Mouse (Mus musculus): ENCODE data around the gene Cnot10. TPM values are rescaled to one million over a fixed set of nuclear protein-coding genes. Genes with fewer than 3 reads are reported as not detected.

The Cnot10 gene
- polyA plus RNA-seq, 1 experiment: 9.6 TPM

GRCm38 (mm10) chr9:114563761-114564606 lies 76.0 kb downstream of the Cnot10 start, which contains the start of gene Trim71:
Gene Trim71 (minus strand): TSS chr9:114564369.
- H3K4me1 ChIP-seq: peaks cover 27% of the 10 kb centered on the region
- no peaks in the 10 kb centered on the region for H3K36me3 ChIP-seq (replicated peaks; ENCODE audit: low read length)
- TF ChIP-seq GATA1 (IDR thresholded peaks at IDR 0.05; ENCODE audit: borderline replicate concordance, low read length): no peak
- TF ChIP-seq FLI1 (IDR thresholded peaks at IDR 0.05; ENCODE audit: low read length): no peak
- H3K27me3 ChIP-seq (replicated peaks): peaks cover 90% of the 10 kb centered on the region
- peaks cover 16% of the 10 kb centered on the region for H3K9me3 ChIP-seq
- H3K4me3 ChIP-seq (replicated peaks): peak within 1 kb of the TSS; percentile 85

- peaks cover 27% of the 10 kb centered on the region for H3K4me1 ChIP-seq
- peaks cover 93% of the 10 kb centered on the region for H3K27me3 ChIP-seq (replicated peaks)
- peaks cover 16% of the 10 kb centered on the region for H3K9me3 ChIP-seq
These were observed 76.8 kb downstream of the Cnot10 start for GRCm38 (mm10) chr9:114562919-114563751.

GRCm38 (mm10) chr9:114562031-114562918 lies 77.7 kb downstream of the Cnot10 start:
- peak overlapping the region; percentile 56 for H3K4me3 ChIP-seq (replicated peaks)
- H3K9me3 ChIP-seq: peaks cover 10% of the 10 kb centered on the region
- H3K27me3 ChIP-seq (replicated peaks): peaks cover 95% of the 10 kb centered on the region
- TF ChIP-seq GATA1 (IDR thresholded peaks at IDR 0.05; ENCODE audit: borderline replicate concordance, low read length): no peak
- TF ChIP-seq FLI1 (IDR thresholded peaks at IDR 0.05; ENCODE audit: low read length): no peak
- peaks cover 27% of the 10 kb centered on the region for H3K4me1 ChIP-seq
- H3K36me3 ChIP-seq (replicated peaks; ENCODE audit: low read length): no peaks in the 10 kb centered on the region

More at GRCm38 (mm10) chr9:114562919-114563751, 76.8 kb downstream of the Cnot10 start:
- peak overlapping the region; percentile 85 for H3K4me3 ChIP-seq (replicated peaks)
- TF ChIP-seq GATA1 (IDR thresholded peaks at IDR 0.05; ENCODE audit: borderline replicate concordance, low read length) (no peak), FLI1 (IDR thresholded peaks at IDR 0.05; ENCODE audit: low read length) (no peak)
- H3K36me3 ChIP-seq (replicated peaks; ENCODE audit: low read length): no peaks in the 10 kb centered on the region

DNA sequence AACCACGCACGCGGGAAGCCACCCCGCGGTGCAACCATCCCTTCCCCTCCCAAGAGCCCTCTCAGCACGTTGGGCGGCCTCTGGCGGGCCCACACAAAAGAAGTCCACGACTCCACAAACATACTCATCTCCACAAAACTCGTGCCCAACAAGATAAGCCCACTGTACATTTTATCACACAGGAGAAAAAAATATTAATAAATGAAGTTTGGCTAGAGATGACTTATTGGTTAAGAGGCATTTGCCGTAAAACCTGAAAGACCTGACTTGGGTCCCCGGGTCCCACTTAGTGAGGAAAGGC lies 78.4 kb downstream of the Cnot10 start:
- TF ChIP-seq FLI1 (IDR thresholded peaks at IDR 0.05; ENCODE audit: low read length): no peak
- no peak for TF ChIP-seq GATA1 (IDR thresholded peaks at IDR 0.05; ENCODE audit: borderline replicate concordance, low read length)
- no peaks in the 10 kb centered on the region for H3K36me3 ChIP-seq (replicated peaks; ENCODE audit: low read length)
- peaks cover 5% of the 10 kb centered on the region for H3K9me3 ChIP-seq
- peaks cover 27% of the 10 kb centered on the region for H3K4me1 ChIP-seq
- H3K27me3 ChIP-seq (replicated peaks): peaks cover 96% of the 10 kb centered on the region
- H3K4me3 ChIP-seq (replicated peaks): no peak overlapping the region

GRCm38 (mm10) chr9:114560771-114561670 lies 79.0 kb downstream of the Cnot10 start:
- TF ChIP-seq FLI1 (IDR thresholded peaks at IDR 0.05; ENCODE audit: low read length) (no peak), GATA1 (IDR thresholded peaks at IDR 0.05; ENCODE audit: borderline replicate concordance, low read length) (no peak)
- Histone ChIP-seq H3K27me3 (replicated peaks) (peaks cover 97% of the 10 kb centered on the region), H3K4me3 (replicated peaks) (no peak overlapping the region)

DNA sequence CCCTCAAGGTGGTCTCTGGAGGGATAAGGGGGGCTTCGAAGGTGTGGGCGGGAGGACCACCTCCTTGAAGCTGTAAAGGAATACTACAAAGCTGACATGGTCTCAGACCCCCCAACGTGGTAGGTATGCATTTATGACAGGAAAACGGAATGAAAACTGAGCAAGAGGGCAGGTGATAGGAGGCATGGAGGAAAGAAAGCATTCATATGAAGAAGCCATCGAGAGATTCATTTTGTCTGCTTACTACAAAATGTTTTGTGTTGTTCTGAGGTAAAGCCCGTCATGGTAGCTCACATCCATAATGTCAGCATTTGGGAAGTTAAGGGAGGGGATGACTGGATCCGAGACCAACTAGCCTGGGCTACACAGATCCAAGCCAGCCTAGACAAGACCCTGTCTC lies 79.8 kb downstream of the Cnot10 start:
- no peak overlapping the region for H3K4me3 ChIP-seq (replicated peaks)
- H3K4me1 ChIP-seq: peaks cover 27% of the 10 kb centered on the region
- TF ChIP-seq GATA1 (IDR thresholded peaks at IDR 0.05; ENCODE audit: borderline replicate concordance, low read length) (no peak), FLI1 (IDR thresholded peaks at IDR 0.05; ENCODE audit: low read length) (no peak)
- peaks cover 97% of the 10 kb centered on the region for H3K27me3 ChIP-seq (replicated peaks)
- no peaks in the 10 kb centered on the region for H3K36me3 ChIP-seq (replicated peaks; ENCODE audit: low read length)
- no peaks in the 10 kb centered on the region for H3K9me3 ChIP-seq

More at GRCm38 (mm10) chr9:114560771-114561670, 79.0 kb downstream of the Cnot10 start:
- H3K4me1 ChIP-seq: peaks cover 27% of the 10 kb centered on the region
- H3K9me3 ChIP-seq: no peaks in the 10 kb centered on the region
- H3K36me3 ChIP-seq (replicated peaks; ENCODE audit: low read length): no peaks in the 10 kb centered on the region

GRCm38 (mm10) chr9:114557086-114557485 lies 82.9 kb downstream of the Cnot10 start:
- TF ChIP-seq FLI1 (IDR thresholded peaks at IDR 0.05; ENCODE audit: low read length) (no peak), GATA1 (IDR thresholded peaks at IDR 0.05; ENCODE audit: borderline replicate concordance, low read length) (no peak)
- H3K4me3 ChIP-seq (replicated peaks): no peak overlapping the region
- H3K36me3 ChIP-seq (replicated peaks; ENCODE audit: low read length): no peaks in the 10 kb centered on the region
- H3K4me1 ChIP-seq: peaks cover 4% of the 10 kb centered on the region
- H3K9me3 ChIP-seq: no peaks in the 10 kb centered on the region
- peaks cover 92% of the 10 kb centered on the region for H3K27me3 ChIP-seq (replicated peaks)

DNA sequence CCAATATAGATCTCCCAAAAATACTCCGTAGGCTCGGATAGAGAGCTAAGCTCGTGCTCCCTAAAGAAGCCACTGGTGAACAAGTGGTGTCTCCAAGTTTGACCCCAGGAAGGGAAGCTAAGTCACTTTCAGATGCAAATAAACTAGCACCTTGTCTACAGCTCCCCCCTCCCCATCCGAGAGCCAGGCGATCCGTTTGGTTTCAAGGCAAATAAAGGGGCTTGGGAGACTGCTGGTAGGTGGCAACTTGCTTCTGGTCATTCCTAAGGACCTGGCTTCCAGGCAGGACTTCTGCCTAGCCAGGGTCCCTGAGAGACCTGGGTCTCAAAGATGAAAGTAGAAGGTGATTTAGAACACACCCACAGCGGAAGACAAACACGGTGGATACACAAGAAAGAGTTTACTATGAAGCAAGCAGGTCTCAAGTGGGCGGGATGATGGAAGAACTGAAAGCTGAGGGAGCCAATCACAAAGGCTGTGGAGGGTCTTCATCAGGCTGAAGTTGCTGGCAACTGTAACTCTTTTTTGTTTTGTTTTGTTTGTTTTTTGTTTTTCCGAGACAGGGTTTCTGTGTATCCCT lies 83.6 kb downstream of the Cnot10 start:
- Histone ChIP-seq H3K9me3 (no peaks in the 10 kb centered on the region), H3K4me3 (replicated peaks) (no peak overlapping the region), H3K4me1 (peaks cover 2% of the 10 kb centered on the region; the same call in 1 of the 2 replicates), H3K27me3 (replicated peaks) (peaks cover 91% of the 10 kb centered on the region), H3K36me3 (replicated peaks; ENCODE audit: low read length) (no peaks in the 10 kb centered on the region)
- TF ChIP-seq GATA1 (IDR thresholded peaks at IDR 0.05; ENCODE audit: borderline replicate concordance, low read length) (no peak), FLI1 (IDR thresholded peaks at IDR 0.05; ENCODE audit: low read length) (no peak)

Measured in megakaryocyte, embryonic 14.5 days (primary cell).